Mouse (Mus musculus) limb, embryonic 10.5 days (tissue): ENCODE results near the gene Ccdc24. TPM values are rescaled to one million over a fixed set of nuclear protein-coding genes. Genes with fewer than 3 reads are reported as not detected.

Experiments used
- DNase-seq: peaks from one replicate; pipeline ENCODE4 v3.0.0-alpha.2; 2017; ENCODE audit warnings: low spot score
- H3K27ac ChIP-seq: fragments of 300-500 bp; sonication (generic); 2 replicates; pipeline ENCODE4 v1.5.1; 2016; ENCODE audit warnings: mild to moderate bottlenecking
- H3K27me3 ChIP-seq: fragments of 300-500 bp; sonication (generic); 2 replicates; pipeline ENCODE4 v1.6.1; 2016; ENCODE audit warnings: low read depth, mild to moderate bottlenecking; ENCODE audit not compliant: poor library complexity, severe bottlenecking
- H3K36me3 ChIP-seq: fragments of 300-500 bp; sonication (generic); 2 replicates; pipeline ENCODE4 v1.6.1; 2016; ENCODE audit warnings: mild to moderate bottlenecking, moderate library complexity
- H3K4me1 ChIP-seq: fragments of 300-500 bp; sonication (generic); 2 replicates; pipeline ENCODE4 v1.6.1; 2016
- H3K4me3 ChIP-seq: fragments of 300-500 bp; sonication (generic); 2 replicates; pipeline ENCODE4 v1.5.1; 2016; ENCODE audit warnings: mild to moderate bottlenecking, moderate library complexity
- H3K9me3 ChIP-seq: fragments of 300-500 bp; sonication (generic); replicated peaks from 2 replicates; pipeline ENCODE4 v1.6.1; 2016; ENCODE audit warnings: mild to moderate bottlenecking
- WGBS: fragments of 180-500 bp; shearing (Covaris S2); methylation state at CpG from one replicate; pipeline ENCODE4 v1.1.7; 2016; 5-methylcytosine and 5-hydroxymethylcytosine counted together
- polyA plus RNA-seq: library from polyadenylated mRNA; unstranded; fragments of >200 nt; fragmentation: Nextera tagmentation; extraction: Ambion mirVana; gene quantifications from 2 replicates; pipeline ENCODE4 v1.2.1, GENCODE M21; 2016

Ccdc24 gene
- polyA plus RNA-seq, 1 experiment from 2014 or later = 0.96 TPM

DNA sequence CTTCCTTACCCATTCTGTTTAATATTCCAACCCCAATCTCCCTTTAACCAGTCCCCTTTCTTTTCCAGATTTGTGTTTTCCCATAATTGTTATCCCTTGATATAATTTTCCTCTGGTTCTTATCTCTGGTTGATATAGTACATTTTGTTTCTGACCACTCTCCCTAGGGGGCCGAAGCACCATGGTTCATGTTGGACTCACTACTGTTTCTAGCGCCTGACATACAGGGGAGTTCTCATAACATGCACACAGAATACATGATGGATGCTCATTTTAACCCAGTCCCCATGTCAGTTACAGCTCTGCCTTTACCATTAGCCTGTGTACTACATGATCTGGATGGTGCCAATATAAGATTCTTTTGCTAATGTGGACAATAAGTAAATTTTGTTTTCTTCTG is 15.6 kb upstream of the Ccdc24 start:
- WGBS = 77% methylated on average over 2 of the region's 2 CpGs
- H3K9me3 ChIP-seq = no peaks in the 10 kb centered on the region
- H3K36me3 ChIP-seq = peaks cover 42% of the 10 kb centered on the region
- H3K27me3 ChIP-seq = no peaks in the 10 kb centered on the region
- H3K27ac ChIP-seq = no peak overlapping the region
- DNase-seq = no peak
- H3K4me1 ChIP-seq = peaks cover 47% of the 10 kb centered on the region
- peak overlapping the region; percentile 93 for H3K4me3 ChIP-seq

DNA sequence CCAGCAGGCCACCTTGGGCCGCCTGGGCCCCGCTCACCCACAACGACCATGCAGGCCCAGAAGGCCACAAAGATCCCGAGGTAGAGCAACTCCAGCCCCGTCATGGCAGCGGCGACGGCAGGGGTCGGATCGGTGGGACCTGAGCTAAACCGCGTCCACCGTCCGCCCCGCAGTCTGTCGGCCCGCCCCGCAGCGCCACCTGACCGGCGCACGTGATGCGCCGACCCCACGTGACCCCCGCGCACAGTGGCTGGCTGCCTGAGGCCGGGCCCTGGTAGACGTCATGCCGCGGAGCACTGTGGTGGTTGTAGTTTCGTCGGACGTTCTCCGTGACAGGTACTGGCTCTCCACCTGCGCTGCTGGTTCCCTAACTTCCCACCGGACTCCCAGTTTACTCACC is 14.8 kb upstream of the Ccdc24 start, which contains the start of gene Atp6v0b:
TSS of gene Atp6v0b (minus strand) at position 201 of the 400 bp plus-strand sequence.
- peak within 1 kb of the TSS; percentile 93 for H3K4me3 ChIP-seq
- no peaks in the 10 kb centered on the region for H3K27me3 ChIP-seq
- H3K36me3 ChIP-seq = peaks cover 42% of the 10 kb centered on the region
- peaks cover 53% of the 10 kb centered on the region for H3K4me1 ChIP-seq
- peak; percentile 98 for DNase-seq
- WGBS = under 1% methylated on average over 37 of the region's 37 CpGs
- H3K27ac ChIP-seq = peak within 1 kb of the TSS; percentile 84
- no peaks in the 10 kb centered on the region for H3K9me3 ChIP-seq

DNA sequence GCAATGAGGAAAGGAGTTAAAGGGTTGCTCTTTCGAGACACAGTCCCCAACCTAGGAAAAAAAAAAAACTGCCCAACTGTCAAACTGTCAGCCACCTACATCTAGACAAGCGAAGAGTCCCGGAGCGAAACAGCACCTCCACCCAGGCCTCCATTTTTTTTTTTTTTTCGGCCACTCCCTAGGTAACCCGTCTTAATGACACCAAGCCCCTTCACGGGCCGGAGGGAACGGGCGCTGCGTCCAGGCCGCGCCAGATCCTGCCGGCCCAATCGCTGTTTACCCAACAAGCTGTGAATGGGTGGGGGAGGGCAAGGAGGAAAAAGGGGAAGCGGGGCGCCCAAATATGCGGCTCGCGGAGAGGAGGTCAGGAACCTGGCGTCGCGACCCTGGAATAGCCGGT is 14.3 kb upstream of the Ccdc24 start:
- no peaks in the 10 kb centered on the region for H3K27me3 ChIP-seq

DNA sequence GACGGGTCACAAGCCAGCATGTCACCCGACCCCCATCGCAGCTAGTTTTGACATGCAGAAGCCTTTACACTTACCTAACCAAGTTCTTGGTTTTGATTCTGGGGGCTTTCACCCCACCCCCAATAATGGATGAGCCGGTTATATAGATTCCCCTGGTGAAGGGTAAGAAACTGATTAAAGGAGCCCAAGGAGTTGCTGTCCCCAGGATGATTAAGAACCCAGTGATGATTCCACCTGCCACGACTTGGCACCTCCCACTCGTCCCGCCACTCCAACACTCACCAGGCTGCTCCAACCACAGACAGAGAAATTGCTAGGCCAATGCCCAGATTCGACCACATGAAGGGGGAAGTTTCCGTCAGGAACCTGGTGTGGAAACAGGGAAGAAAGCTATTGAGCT is 13.6 kb upstream of the Ccdc24 start:
- WGBS = 81% methylated on average over 9 of the region's 9 CpGs
- no peaks in the 10 kb centered on the region for H3K9me3 ChIP-seq
- peaks cover 47% of the 10 kb centered on the region for H3K36me3 ChIP-seq
- peaks cover 55% of the 10 kb centered on the region for H3K4me1 ChIP-seq
- no peak overlapping the region for H3K27ac ChIP-seq
- no peak for DNase-seq
- H3K27me3 ChIP-seq = no peaks in the 10 kb centered on the region
- H3K4me3 ChIP-seq = peak overlapping the region; percentile 93

More for the DNA sequence above, 14.3 kb upstream of the Ccdc24 start:
- peak overlapping the region; percentile 93 for H3K4me3 ChIP-seq
- no peak for DNase-seq
- peaks cover 42% of the 10 kb centered on the region for H3K36me3 ChIP-seq
- WGBS = 3% methylated on average over 24 of the region's 24 CpGs
- no peaks in the 10 kb centered on the region for H3K9me3 ChIP-seq
- H3K27ac ChIP-seq = peak overlapping the region; percentile 84
- H3K4me1 ChIP-seq = peaks cover 55% of the 10 kb centered on the region

DNA sequence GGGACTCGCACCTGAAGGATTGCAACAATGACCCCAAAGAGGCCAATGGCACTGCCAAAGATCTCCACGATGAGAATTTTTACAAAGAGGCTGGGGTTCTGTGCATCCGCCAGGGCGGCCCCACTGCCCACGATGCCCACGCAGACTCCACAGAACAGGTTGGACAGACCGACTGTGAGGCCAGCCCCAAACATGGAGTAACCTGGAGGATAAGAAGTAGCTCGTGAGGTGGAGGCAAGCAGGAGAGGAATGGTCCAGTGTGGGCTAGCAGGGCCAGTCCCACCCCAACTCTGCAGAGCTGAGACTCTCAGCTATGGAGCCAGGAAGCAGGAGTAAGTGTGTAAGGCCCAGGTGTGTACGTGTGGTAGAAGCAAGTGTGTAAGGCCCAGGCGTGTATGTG is 12.7 kb upstream of the Ccdc24 start:
- H3K4me1 ChIP-seq = peaks cover 54% of the 10 kb centered on the region
- no peak overlapping the region for H3K4me3 ChIP-seq

DNA sequence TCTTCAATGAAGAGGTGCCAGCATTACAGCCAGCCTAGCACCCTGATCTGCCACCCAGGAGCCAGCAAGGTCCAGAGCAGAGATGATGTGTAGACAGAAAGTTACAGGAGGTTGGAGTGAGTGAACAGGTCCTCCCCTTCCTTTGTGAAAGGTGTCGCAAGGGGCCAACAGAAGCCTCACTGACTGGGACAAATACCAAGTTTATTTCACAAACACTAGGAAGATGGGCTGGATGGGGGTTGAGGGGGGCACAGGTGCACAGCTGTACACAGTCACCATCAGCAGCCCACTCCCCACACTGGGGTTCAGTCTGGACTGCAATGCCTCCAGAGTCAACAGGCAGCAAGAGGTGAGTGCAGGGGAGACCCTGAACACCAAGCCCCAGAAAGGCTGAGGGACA is 11.8 kb upstream of the Ccdc24 start:
- H3K27me3 ChIP-seq = no peaks in the 10 kb centered on the region
- peaks cover 54% of the 10 kb centered on the region for H3K4me1 ChIP-seq
- 100% methylated on average over 1 of the region's 1 CpGs for whole genome bisulfite sequencing
- H3K9me3 ChIP-seq = no peaks in the 10 kb centered on the region
- no peak overlapping the region for H3K27ac ChIP-seq
- peak overlapping the region; percentile 93; the same call in 1 of the 2 replicates for H3K4me3 ChIP-seq
- no peak for DNase-seq
- peaks cover 49% of the 10 kb centered on the region for H3K36me3 ChIP-seq

More for the DNA sequence above, 12.7 kb upstream of the Ccdc24 start:
- Histone ChIP-seq H3K9me3 (no peaks in the 10 kb centered on the region), H3K27me3 (no peaks in the 10 kb centered on the region), H3K27ac (no peak overlapping the region), H3K36me3 (peaks cover 49% of the 10 kb centered on the region)
- 94% methylated on average over 10 of the region's 10 CpGs for WGBS
- no peak for DNase-seq

DNA sequence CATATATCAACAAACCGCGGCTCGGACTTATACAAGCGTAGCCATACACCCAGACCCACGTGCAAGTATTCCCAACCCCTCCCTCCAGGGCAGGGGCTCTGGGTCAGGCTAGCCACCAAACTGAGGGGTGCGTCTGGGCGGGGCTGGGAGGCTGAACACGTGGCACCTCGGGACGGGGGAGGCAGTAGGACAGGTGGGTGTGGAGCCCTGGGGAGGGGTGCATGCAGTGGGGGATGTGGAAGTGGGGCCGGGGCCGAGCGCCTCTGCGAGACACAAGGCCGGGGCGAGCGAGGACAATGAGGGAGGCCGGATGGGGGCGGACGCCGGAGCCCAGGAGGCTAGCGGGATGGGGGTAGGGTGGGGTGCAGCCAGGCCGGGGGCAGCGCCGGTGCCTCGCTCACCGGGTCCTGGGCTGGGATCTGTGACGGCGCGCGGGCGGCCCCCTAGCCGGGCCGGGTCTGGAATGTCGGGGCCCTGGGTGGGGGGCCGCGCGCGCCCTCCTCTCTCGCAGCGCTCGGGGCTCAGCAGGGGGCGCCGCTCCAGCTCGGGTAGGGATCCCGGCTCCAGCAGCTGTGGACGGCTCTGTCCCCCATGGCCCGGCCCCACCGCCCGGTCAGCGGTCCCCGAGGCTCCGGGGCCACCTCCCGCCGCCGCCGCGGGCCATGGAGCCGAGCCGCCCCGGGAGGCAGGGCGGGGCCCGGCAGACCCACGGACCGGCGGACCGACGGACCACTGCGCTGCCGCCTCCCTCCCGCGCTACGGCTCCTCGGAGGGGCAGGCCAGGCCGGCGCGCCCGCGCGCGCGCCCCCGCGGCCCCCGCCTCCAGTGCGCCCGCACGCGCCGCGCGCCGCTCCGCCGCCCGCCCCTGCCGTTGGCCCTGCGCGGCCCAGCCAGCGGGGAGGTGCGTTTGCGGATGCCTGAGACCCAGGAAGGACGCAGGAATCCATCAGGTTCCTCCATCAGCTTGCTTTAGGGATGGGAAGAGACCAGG is 10.6 kb upstream of the Ccdc24 start, which contains the start of gene B4galt2:
TSS of gene B4galt2 (minus strand) at position 787 of the 991 bp plus-strand sequence.
- H3K27ac ChIP-seq = peak within 1 kb of the TSS; percentile 94
- H3K27me3 ChIP-seq = no peaks in the 10 kb centered on the region
- peaks cover 59% of the 10 kb centered on the region for H3K4me1 ChIP-seq
- no peaks in the 10 kb centered on the region for H3K9me3 ChIP-seq
- peak within 1 kb of the TSS; percentile 93 for H3K4me3 ChIP-seq
- peaks cover 56% of the 10 kb centered on the region for H3K36me3 ChIP-seq
- WGBS = under 1% methylated on average over 95 of the region's 103 CpGs
- peak; percentile 79 for DNase-seq

DNA sequence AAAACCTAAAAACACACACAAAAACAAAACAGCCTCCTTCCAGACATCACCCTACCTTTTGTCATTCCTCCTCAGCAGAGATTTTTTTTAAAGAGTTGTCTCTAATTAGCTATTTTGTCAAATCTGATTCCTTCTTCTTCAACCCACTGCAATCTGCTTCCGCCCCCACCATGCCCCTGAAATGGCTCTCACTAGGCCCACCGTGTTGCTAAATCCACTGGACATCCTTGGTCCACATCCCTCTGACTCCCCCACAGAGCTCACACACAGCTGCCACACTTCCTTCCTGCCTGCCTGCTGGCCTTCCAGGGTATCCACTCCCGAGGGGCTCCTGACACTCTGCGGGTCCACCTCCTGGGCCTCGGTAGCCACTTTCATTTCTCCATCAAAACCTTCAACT is 6.3 kb upstream of the Ccdc24 start:
- H3K27ac ChIP-seq = no peak overlapping the region
- H3K27me3 ChIP-seq = no peaks in the 10 kb centered on the region
- H3K36me3 ChIP-seq = peaks cover 75% of the 10 kb centered on the region
- H3K4me3 ChIP-seq = no peak overlapping the region
- peaks cover 32% of the 10 kb centered on the region for H3K4me1 ChIP-seq
- 79% methylated on average over 5 of the region's 5 CpGs for WGBS
- no peak for DNase-seq
- no peaks in the 10 kb centered on the region for H3K9me3 ChIP-seq

DNA sequence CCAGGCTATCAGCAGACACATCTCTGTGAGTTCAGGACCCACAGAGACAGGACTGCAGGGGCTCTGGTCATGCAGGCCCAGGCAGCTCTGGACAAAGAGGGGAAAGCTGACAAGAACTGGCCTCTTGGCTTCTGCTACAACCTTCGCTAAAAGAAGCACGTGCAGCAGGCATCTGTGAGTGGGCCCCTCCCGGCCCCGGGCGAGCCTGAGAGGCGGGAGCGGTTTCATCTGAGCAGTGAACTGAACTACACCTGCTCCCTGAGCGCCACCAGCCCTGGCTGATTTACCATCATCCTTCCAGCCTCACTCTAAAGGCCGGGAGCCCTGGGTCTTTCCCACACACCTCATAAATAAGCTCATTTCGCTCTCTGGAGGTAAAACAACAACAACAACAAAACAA is 5.9 kb upstream of the Ccdc24 start:
- Histone ChIP-seq H3K36me3 (peaks cover 79% of the 10 kb centered on the region), H3K4me3 (no peak overlapping the region), H3K27ac (no peak overlapping the region), H3K27me3 (no peaks in the 10 kb centered on the region), H3K9me3 (no peaks in the 10 kb centered on the region), H3K4me1 (peaks cover 31% of the 10 kb centered on the region)
- WGBS = 77% methylated on average over 10 of the region's 10 CpGs
- no peak for DNase-seq

DNA sequence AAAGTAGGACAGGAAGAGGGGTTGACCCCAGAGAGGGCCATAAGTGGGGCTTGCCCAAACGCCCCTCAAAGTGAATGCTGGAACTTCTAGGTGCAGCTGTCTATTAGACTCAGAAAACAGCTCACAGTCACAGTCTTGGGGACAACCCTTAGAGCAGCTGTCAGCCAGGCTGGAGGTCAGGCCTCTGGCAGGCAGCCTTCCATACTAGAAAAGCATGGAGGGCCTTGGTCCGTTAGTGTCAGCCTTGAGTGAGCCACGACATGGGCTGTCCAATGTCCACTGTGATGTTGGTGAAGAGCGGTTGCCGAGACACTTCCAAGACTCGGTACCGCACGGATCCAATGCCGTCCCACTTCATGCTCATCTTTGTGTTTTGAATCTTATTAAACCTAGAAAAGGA is 1.3 kb upstream of the Ccdc24 start:
- no peak for DNase-seq
- Histone ChIP-seq H3K36me3 (peaks cover 52% of the 10 kb centered on the region), H3K27me3 (no peaks in the 10 kb centered on the region), H3K4me1 (peaks cover 30% of the 10 kb centered on the region), H3K9me3 (no peaks in the 10 kb centered on the region), H3K4me3 (no peak overlapping the region), H3K27ac (no peak overlapping the region)
- 95% methylated on average over 9 of the region's 9 CpGs for WGBS

DNA sequence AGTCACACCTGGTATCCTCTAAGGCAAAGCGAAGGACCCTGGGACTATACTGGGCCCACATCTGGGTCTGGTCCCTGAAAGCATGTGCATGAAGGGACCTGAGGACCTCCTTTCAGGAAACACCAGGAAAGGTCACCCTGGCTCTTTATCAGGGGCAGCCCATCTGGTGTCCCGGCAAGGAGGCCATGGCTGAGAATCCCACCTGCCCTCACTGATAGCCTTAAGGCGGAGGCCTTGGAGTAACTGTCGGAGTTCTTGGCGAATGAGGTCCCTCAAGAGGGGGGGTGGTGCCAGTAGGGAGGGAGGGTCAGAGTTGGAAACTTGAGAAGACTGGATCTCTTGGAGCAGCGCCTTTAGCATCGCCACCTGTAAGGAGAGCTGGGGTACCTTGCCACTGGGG is 570 bp downstream of the Ccdc24 start:
- DNase-seq = no peak
- no peaks in the 10 kb centered on the region for H3K27me3 ChIP-seq
- H3K9me3 ChIP-seq = no peaks in the 10 kb centered on the region
- H3K4me1 ChIP-seq = peaks cover 36% of the 10 kb centered on the region
- 57% methylated on average over 7 of the region's 7 CpGs for WGBS
- peak overlapping the region; percentile 56 for H3K27ac ChIP-seq
- peak overlapping the region; percentile 39; the same call in 1 of the 2 replicates for H3K4me3 ChIP-seq
- peaks cover 35% of the 10 kb centered on the region for H3K36me3 ChIP-seq

DNA sequence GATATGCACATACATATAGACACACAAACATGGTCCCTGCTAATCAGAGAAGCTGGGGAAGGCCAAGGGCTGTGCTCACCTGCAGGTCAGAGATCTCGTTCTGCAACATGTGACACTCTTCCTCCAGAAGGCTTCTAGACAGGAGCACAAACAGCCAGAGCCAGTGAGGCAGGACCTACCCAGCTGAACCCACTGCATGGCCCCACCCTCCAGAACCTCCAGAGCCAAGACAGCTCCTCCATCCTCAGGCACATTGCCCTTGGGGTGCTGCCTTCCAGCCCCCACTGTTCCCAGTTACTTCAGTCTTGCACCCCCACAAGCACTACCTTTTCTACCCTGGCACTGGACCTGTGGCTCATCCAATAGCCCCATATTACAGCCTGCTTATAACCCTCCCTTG is 1.9 kb downstream of the Ccdc24 start:
- Histone ChIP-seq H3K4me3 (no peak overlapping the region), H3K27me3 (no peaks in the 10 kb centered on the region), H3K9me3 (no peaks in the 10 kb centered on the region), H3K36me3 (peaks cover 23% of the 10 kb centered on the region), H3K27ac (no peak overlapping the region), H3K4me1 (peaks cover 42% of the 10 kb centered on the region)
- DNase-seq = no peak
- WGBS = 63% methylated on average over 1 of the region's 1 CpGs

DNA sequence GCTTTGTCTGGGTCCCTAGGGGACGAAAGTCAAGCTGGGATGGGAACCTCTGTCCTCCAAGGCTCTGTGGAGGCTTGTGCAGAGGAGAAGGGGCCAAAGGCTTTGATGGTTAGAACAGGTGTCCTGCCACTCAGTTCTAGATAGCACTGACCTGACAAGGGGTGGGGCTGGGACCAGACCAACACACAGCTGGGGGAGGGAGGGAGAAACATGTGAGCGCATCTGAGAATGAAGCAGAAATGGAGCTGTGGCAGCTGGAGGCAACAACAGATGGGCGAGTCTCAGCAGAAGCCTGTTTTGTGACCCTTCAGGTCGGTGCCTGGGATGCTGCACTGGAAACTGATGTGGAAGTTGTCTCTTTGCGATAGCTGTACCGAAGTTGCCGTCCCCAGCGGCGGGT is 3.0 kb downstream of the Ccdc24 start:
- Histone ChIP-seq H3K36me3 (peaks cover 14% of the 10 kb centered on the region), H3K4me1 (peaks cover 42% of the 10 kb centered on the region), H3K9me3 (no peaks in the 10 kb centered on the region), H3K27ac (no peak overlapping the region), H3K4me3 (no peak overlapping the region), H3K27me3 (no peaks in the 10 kb centered on the region)
- no peak for DNase-seq
- WGBS = 69% methylated on average over 9 of the region's 9 CpGs
